Mouse (Mus musculus) adrenal gland, adult 2 months (tissue): Measurements from ENCODE around the gene Zp1. TPM values are rescaled to one million over a fixed set of nuclear protein-coding genes. Genes with fewer than 3 reads are reported as not detected.
A peak's percentile ranks its signal among the peaks of the same experiment; 100 is the strongest.

Experiments used
- DNase-seq: peaks from one replicate; pipeline ENCODE4 v3.0.0; 2021
- polyA plus RNA-seq: library from polyadenylated mRNA; depleted of rRNA; stranded (reverse); fragments of >200 nt; gene quantifications from 2 replicates; pipeline ENCODE4 v1.2.3, GENCODE M21; 2012
- total RNA-seq, 2 experiments: library from RNA; stranded (reverse); gene quantifications; 2 replicates each; pipeline ENCODE4 v1.2.3; 2021

Zp1 gene
- total and polyA plus RNA-seq, 3 experiments: not detected

DNA sequence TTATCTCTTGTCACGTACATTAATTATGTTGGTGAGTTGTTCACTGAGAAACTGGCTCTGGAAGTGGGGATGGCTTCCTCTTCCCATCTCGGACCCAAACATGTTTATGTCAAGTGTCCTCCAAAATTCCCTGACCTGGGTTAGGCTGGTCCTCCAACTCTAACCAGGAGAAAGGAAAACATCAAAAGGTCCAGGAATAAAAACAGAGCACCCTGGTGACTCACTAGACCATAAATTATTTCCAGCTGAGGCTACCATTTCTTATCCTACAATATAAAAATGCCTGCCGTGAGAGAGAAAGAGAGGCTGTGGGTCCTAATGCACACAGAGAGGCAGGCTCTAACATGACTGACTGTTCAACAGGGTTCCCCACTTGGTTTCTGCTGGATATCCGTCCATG is 3.8 kb upstream of the Zp1 start:
- DNase-seq: peak; percentile 21

DNA sequence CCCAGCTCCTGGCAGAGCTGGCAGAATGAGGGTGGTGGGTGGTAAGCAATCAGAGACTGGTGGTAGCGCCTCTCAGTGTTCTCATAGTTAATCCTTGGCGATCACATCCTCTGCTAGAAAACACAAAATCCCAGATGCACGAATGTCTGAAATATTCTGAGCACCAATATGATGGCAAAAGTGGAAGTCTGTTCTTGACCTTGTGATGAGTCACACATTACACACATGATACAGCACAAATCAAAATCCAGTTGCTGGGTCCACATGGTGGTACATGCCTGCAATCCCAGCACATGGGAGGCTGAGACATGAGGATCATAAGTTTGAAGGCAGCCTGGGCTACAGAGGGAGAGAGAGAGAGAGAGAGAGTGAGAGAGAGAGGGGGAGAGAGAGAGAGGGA is 626 bp upstream of the Zp1 start:
- DNase-seq: no peak

DNA sequence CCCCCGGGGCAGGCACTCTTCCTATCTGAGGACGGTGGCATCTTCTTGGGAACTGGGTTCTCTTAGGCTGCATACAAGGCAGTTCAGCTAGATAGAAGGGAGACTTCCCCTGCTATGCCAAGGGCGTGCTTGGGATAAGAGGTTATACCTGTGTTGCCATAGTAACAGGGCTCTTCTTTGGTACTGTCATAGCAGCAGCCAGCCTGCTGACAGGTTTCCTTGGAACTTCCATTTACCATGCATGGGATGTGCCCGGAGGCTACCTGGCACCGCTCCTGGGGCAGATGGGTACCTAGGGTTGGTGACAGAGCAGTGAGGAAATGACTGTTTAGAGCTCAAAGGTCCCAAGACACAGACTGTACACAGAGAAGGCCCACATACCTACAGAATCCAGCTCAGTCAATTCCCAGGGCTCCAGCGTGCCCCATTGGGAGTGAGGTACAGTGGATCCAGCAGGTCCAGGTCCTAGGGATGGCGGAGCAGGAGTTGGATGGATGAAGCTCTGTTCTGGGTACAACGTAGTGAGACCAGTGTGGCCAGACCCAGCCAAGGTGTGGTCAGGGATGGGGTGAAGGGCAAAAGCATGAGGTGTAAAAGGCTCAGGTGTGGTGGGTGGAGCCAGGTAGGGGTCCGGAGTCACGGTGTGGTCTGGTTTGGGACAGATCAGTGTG is 2.0 kb downstream of the Zp1 start:
- no peak for DNase-seq

DNA sequence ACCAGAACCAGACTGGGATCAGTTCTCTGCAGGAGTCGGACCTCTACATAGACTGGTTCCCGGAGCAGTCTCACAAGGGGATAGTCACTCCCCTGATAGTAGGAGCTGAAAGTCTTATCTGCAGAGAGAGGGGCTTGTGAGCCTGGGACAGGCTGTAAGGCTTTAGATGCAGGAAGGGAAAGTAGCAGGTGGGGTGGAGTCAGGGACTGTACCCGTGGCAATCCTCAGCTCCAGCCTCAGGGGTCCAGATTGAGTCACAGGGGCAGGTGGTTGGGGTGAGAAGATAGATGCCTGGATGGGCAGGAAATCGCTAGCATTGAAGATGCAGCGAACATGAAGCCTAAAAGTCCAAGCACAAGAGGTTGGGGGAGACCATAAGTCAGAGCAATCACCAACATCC is 3.9 kb downstream of the Zp1 start:
- no peak for DNase-seq

DNA sequence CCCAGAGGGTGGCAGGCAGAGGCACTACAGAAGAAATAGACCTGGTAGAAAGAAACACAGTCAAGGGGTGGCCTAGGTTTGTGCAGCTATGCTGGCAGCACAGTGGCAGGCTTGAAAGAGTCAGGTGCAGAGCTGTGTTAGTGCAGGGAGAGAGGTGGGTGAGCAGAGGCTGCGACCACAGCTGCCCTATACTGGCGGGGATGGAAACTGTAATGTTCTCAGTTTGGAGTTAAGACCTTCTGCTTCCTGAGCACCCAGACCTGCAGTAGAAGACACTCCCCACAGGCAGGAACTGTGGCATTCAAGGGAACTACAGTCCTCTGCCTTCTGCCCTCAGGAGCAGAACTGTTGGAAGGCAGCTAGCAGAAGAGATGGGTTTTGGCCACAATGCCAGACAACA is 5.6 kb downstream of the Zp1 start:
- no peak for DNase-seq

DNA sequence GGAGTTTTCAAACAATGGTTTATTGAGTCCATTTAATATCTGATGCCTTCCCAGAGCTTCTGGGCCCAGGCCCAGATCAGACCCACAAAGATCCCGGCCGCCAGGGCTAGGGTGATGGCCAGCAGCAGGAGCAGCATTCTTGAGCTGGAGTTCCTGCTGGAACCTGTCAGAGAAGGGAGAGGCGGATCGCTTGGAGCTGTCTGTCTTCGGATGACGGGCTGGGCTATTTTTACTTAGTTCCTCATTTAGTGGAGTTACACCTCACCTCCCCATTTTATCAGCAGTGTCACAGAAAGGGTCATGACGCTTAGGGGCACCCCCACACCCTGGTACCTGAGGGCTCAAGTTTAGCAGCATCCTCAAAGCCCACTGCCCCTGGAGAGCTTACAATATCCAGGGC is 6.1 kb downstream of the Zp1 start:
- DNase-seq: no peak

DNA sequence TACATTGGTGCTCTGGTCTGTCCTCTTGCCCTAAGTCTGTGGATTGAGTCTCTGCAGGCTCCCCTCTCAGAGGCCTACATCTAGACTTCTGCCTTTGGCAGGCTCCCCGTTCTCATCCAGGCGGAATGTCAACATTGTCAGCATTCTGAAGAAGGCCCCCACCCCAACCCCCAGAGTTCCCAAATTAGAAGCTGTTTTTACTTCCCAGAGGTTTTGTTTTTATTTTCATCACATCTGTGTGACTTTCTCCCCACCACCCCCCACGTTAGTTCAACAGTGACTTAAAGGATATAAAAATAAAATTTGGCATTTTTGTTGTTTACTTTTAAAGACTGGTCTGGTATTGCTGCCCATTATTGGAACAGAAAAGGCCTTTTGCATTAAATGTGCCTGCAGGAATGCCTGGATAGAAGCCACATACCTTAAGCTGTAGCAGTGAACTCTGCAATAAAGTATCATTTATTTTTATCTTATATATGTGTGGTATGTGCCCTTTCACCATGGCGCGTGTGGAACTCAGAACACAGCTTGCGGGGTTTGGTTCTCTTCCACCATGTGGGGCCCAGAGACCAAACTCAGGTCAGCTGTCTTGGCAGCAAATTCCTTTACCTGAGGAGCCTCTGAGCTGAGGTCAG is 11.2 kb downstream of the Zp1 start:
- no peak for DNase-seq

DNA sequence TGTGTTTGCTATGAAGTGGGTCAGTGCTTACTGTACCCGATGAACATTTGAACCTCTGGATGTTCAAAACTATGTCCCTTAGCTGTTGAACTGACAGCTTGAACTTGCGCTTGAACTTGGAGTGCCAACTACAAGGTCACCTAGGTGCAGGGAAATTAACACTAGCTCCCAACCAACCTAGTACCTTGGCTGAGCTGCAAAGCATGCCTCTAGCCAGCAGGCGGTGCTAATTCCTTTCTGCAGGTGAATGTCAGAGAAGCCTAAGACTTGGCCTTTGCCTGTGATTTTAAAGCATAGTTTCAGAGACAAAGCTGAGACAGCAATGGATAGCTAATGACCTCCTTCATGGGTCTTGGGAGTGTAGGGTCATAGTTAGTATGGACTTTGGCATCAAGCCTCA is 12.5 kb downstream of the Zp1 start:
- peak; percentile 52 for DNase-seq

DNA sequence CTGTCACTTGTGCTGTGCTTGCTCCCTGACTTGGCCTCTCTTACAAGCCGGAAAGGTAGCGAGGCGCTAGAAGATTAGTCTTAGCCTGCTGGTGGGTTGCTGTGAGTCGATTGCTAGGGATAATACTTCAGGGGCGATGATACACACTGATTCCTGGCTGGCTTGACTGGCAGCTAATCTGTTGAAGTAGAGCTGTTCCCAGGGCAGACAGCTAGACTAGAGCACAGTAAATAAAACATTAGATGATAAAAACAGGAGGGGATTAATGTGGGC is 14.8 kb downstream of the Zp1 start:
- no peak for DNase-seq

DNA sequence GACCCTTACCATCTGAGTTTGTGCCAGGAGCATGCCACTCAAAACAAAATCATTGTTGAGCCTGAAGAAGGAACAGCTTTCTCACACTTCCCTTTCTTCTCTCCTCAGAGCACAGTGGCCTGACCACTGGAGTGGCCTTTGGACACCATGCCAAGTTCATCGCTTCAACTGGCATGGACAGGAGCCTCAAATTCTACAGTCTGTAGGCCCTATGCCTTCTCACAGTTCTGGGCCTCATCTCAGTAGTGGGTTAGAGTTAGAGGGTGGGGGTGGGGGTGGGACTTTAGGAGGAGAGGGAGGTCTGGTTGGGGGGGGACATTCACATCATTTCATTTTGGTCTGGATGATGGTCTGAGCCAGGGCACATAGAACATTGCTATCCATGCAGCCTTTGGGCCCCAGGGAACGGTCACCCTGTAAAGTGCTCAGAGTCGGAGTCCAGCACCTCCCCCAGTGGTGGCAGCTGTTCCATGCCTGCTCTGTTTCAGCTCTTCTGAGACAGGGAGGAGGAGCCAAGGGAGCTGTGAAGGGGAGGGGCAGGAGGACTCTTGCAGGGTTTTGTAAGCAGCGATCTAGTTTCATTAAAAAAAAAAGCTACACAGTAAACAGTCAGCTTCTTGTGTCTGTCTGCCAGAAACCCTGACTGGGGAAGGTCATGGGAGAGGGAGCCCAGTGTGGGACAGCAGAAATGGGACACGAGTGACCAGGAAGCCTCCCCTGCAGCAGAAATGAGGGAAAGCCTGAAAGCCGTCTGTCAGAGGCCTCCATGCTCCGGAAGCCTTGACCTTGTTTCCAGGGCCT is 15.3 kb downstream of the Zp1 start:
- DNase-seq: peak; percentile 91

DNA sequence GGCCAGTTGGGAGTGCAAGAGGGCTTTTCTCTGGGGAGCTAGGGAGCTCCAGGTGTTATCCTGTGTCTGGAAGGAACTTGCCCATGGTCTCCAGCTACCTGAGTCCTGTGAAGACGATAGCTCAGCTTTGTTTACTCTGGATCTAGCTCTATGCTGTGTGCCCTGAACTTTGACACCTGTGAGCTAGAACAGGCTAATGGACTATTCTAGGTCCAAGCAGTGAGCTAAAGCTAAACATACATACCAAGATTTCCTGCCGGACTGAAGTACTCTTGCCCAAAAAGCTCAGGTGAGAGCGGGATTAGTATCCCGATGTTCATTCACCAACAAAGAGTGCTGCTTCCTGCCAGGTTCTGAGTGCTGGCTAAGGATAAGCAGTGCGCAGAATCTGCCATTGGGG is 15.9 kb downstream of the Zp1 start:
- DNase-seq: no peak

DNA sequence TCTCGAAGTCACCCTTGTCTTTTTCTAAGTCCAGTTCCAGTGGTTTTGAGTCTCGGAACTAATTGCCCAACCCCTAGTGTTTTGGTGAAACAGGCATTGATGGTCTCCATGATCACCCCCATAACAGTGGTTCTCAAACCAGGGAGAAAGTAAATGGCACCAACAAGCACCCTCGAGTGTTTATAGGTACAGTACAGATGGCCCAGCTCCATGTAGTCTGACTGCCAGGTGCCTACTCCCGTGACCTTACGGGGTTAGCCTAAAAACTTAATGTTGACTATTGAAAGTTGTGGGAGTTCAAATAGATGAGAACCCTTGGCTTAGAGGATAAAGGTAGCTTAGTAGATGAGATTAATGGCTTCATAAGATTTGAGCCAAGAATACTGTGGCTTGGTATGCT is 19.4 kb downstream of the Zp1 start:
- no peak for DNase-seq

DNA sequence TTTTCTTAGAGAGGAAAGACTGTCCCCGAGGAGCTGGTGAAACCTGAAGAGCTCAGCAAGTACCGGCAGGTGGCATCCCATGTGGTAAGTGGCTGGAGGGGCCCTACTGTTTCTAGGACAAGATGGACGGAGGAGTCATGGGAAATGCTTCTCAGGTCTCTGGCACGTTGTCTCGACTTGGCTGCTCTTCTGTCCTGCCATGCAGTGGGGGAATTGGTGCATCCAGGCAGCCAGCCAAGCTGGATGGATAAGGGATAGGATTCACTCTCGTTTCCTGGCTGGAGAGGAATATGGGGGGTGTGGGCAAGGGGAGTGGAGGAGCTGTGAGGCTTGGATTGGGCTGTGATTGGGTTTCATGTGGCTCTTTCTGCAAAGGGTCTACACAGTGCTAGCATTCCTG is 20.1 kb downstream of the Zp1 start:
- no peak for DNase-seq

DNA sequence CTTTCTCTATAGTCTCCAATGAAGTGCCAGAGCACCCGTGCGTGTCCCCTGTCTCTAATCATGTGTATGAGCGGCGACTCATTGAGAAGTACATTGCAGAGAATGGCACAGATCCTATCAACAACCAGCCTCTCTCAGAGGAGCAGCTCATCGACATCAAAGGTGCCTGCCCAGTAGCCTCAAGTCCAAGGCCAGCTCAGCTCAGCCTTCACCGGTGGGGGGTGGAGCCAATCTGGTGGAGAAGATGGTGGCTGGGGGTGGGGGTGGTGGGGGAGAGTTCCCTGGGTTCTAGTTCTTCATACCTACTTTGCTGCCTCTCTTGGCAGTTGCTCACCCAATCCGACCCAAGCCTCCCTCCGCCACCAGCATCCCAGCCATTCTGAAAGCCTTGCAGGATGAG is 22.9 kb downstream of the Zp1 start:
- peak; percentile 64 for DNase-seq

DNA sequence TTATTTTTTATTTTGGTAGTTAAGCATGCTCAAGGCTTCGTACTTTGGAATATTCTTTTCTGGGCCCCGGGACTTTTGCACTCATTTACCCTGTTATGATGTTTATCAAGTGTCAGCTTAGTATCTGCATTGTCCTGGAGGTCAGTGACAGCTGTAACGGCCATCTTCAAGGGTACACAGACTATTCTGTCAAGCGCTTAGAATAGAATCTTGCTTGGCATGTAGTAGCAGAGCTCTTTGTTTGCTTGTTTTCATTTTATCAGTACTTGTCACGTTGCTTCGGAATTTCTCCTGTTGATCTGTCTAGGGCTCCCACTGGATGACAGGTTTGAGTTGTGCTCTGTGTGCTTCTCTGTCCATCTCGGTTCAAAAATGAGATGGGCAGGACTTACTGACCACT is 23.6 kb downstream of the Zp1 start:
- no peak for DNase-seq

DNA sequence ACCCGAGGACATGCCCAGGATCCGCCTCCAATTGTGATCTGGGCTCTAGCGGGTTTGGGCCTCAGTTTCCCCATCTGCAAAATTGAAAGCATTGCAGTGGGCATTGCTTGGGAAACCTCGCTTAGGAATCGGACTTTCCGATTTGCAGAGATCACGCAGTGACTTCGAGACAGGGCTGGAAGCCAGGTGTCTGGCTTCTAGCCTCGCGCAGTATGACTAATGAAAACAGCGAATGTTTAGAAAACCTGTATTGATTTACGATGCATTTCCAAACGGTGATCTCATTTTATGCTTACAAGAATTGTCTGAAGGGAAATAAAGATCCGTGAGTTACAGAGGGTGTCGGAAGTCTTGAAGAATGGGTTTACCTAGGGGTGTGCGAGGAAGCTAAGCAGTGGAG is 24.7 kb downstream of the Zp1 start:
- DNase-seq: peak; percentile 70

DNA sequence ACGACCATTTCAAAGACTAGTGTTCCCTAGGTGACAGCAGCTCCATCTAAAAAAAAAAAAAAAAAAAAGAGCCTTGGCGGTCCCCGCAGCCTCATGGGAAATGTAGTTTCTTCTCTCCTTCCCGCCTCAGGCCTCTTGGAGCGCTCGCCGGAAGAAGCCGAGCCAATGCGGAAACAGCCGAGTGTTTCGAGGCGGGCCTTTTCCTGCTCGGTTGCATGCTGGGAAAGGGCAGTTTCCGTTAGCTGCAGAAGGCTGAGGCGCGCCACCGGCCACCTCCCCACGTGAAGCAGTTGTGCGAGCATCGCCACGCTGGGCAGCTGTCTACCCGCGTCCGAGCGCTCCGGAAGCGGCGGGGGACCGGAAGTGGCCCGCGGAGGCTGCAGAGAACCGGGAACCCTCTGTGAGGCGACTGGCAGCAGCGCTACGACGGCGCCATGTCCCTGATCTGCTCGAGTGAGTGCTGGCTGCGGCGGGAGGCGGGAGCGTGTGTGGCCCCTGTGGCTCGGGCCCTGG is 25.4 kb downstream of the Zp1 start, which contains the start of gene Prpf19:
Gene Prpf19 (plus strand): TSS at position 216 of the 513 bp plus-strand sequence.
- DNase-seq: peak; percentile 98

DNA sequence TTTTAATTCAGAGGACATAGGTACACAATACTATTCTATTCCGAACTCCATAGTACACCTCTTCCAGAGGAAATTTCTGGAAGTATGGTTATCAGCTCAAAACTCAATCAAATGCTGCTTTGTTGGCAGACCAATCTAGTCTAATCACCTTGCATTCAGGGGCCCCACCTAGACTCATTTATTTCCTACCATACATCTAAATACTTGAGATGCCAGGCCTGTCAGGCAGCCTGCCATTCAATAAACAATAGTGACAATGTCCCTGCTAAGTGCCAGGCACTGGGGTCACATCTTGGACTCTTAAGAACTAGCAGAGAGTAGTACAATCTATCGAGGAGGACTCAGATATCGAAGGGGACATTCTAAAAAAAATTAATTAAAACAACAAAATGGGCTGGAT is 28.2 kb downstream of the Zp1 start:
- DNase-seq: no peak

DNA sequence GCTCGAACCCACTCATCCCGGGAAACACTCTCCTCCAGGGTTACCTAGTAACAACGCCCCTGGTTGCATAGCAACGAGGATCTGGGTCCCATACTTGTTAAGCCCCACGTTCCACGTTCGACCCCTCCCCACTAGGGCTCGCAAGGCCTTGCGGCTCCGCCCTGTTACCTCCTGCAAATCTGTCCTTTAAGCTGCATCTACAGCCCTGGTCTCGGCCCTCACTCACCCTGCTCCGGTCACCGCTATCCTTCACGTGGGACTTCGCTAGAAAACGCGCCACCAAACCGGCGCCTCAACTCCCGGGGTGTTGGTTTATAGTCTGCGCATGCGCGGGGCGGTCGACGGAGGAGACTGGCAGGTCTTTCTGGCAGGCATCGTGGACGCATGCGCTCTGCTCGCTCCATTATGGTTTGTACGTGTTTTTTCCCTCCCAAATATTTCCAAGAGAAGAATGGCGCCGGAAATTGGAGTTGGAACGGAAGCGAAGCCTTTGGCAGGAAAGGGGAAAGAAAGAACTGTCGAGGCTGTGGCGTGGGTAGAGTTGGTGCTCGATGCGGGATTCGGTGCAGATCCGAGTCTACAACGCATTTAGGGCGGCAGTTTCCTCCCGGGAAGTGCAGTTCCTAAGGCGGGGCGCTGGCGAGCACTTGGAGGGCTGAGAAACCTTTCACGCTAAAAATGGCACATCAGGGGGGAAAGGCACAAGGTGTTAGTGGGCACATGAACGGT is 38.8 kb downstream of the Zp1 start, which contains the start of gene Tmem109:
Gene Tmem109 (minus strand): TSS at position 576 of the 729 bp plus-strand sequence.
- DNase-seq: peak; percentile 94

DNA sequence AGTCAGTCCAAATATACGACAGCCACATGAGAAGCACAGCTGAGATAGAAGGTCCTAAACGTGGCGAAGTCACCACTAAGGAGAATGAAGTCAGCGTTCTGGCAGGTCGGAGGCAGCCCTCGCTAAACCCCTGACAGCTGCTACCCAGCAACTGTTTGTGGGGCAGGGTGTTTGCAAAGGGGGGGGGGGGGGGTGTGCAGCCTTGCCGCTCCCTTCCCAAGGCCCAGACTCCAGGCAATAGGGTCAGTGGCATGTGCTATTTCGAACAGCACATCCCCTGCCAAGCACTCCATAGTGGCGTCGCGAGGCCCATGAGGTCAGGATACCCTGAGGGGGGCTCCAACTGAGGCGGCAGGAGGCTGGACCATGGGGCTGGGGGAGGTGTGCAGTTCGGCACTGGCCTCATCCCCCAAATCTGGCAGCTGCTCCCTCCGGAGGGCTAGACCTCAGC is 39.4 kb downstream of the Zp1 start:
- DNase-seq: no peak

DNA sequence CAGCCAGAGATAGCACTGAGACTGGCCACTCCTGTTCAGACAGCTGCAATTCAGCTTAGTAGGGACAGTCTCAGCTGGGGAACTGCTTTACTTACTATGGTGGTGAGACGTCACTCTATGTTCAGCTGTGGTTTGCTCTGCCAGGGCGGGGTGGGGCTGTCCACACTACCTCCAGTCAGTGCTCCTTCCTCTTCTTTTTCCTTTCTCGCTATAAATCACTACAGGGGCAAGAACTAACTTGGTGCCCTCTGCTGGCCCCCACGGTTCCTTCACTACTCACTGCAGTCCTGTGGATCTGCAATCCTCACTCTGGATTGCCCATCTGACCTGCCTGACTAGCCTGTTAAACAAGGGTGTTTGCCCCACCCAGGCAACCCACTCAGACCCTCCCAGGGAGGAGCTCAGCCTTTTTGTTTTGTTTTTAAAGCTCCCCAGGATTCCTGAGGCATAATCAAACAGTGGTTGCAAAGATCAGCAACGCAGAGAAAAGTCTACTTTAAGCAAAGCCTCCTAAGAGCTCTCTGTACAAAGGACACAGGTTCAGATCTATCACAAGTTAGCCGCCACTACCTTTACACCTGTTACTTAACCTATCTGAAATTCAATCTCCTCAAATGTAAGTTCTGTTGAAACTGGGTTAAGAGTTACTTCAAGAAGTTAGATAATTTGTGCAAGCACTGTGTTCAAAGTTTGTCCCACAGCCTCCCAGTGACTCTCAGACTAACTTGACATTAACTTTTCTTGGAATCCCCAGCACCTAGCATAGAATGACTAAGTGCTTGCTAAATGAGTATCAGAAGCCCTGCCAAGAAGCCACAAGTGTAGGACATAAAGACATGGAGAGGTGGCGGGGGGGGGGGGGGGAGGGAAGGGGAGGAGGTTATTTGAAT is 40.1 kb downstream of the Zp1 start:
- peak; percentile 63 for DNase-seq
